Mouse (Mus musculus): ENCODE measurements at regions not wholly inside any gene's neighbourhood (a gene's known extent, or its start where the extent isn't known, plus 50 kb on each side); places are given as distances from the start of the nearest gene placed in this dataset.

GRCm38 (mm10) chr13:58495390-58496073 is 92.4 kb upstream of the Hnrnpk start:
- Histone ChIP-seq H3K36me3 (no peaks in the 10 kb centered on the region), H3K27ac (no peak overlapping the region), H3K4me3 (replicated peaks) (no peak overlapping the region), H3K4me2 (no peak overlapping the region), H3K27me3 (replicated peaks) (no peaks in the 10 kb centered on the region), H3K9ac (no peak overlapping the region), H3K9me3 (no peaks in the 10 kb centered on the region), H3K4me1 (no peaks in the 10 kb centered on the region)
- no peak; the same call in 1 of the 2 replicates for ATAC-seq (ENCODE audit: insufficient read depth, low FRiP score, low read depth)
- WGBS = 73% methylated on average over 12 of the region's 12 CpGs

GRCm38 (mm10) chr13:58494726-58495125 is 91.6 kb upstream of the Hnrnpk start:
- Histone ChIP-seq H3K27ac (no peak overlapping the region), H3K27me3 (replicated peaks) (no peaks in the 10 kb centered on the region), H3K4me2 (no peak overlapping the region), H3K9me3 (no peaks in the 10 kb centered on the region), H3K36me3 (no peaks in the 10 kb centered on the region), H3K4me3 (replicated peaks) (no peak overlapping the region), H3K9ac (no peak overlapping the region), H3K4me1 (no peaks in the 10 kb centered on the region)
- WGBS = 44% methylated on average over 5 of the region's 5 CpGs
- no peak for ATAC-seq (ENCODE audit: insufficient read depth, low FRiP score, low read depth)

GRCm38 (mm10) chr13:58490829-58491228 is 87.7 kb upstream of the Hnrnpk start:
- no peaks in the 10 kb centered on the region for H3K9me3 ChIP-seq
- H3K27me3 ChIP-seq (replicated peaks) = no peaks in the 10 kb centered on the region
- no peak overlapping the region for H3K4me3 ChIP-seq (replicated peaks)
- no peaks in the 10 kb centered on the region for H3K36me3 ChIP-seq
- no peaks in the 10 kb centered on the region for H3K4me1 ChIP-seq
- no peak overlapping the region for H3K27ac ChIP-seq
- no peak for ATAC-seq (ENCODE audit: insufficient read depth, low FRiP score, low read depth)
- 58% methylated on average over 8 of the region's 8 CpGs for WGBS
- no peak overlapping the region for H3K4me2 ChIP-seq
- no peak overlapping the region for H3K9ac ChIP-seq

GRCm38 (mm10) chr13:58485011-58485410 is 81.9 kb upstream of the Hnrnpk start:
- Histone ChIP-seq H3K27me3 (replicated peaks) (no peaks in the 10 kb centered on the region), H3K4me1 (no peaks in the 10 kb centered on the region), H3K27ac (no peak overlapping the region), H3K9me3 (no peaks in the 10 kb centered on the region), H3K9ac (no peak overlapping the region), H3K36me3 (no peaks in the 10 kb centered on the region), H3K4me2 (no peak overlapping the region), H3K4me3 (replicated peaks) (no peak overlapping the region)
- 70% methylated on average over 10 of the region's 10 CpGs for WGBS
- ATAC-seq (ENCODE audit: insufficient read depth, low FRiP score, low read depth) = no peak

- WGBS = 64% methylated on average over 9 of the region's 9 CpGs
- Histone ChIP-seq H3K9me3 (no peaks in the 10 kb centered on the region), H3K4me1 (no peaks in the 10 kb centered on the region), H3K27me3 (replicated peaks) (no peaks in the 10 kb centered on the region), H3K36me3 (no peaks in the 10 kb centered on the region), H3K27ac (no peak overlapping the region), H3K4me3 (replicated peaks) (no peak overlapping the region), H3K4me2 (no peak overlapping the region), H3K9ac (no peak overlapping the region)
- no peak for ATAC-seq (ENCODE audit: insufficient read depth, low FRiP score, low read depth)
These were observed 79.6 kb upstream of the Hnrnpk start for GRCm38 (mm10) chr13:58482701-58483100.

- no peaks in the 10 kb centered on the region for H3K9me3 ChIP-seq
- WGBS = 79% methylated on average over 10 of the region's 10 CpGs
- no peaks in the 10 kb centered on the region for H3K27me3 ChIP-seq (replicated peaks)
- H3K4me3 ChIP-seq (replicated peaks) = no peak overlapping the region
- no peak for ATAC-seq (ENCODE audit: insufficient read depth, low FRiP score, low read depth)
- no peak overlapping the region for H3K4me2 ChIP-seq
- H3K9ac ChIP-seq = no peak overlapping the region
- H3K36me3 ChIP-seq = no peaks in the 10 kb centered on the region
- no peak overlapping the region for H3K27ac ChIP-seq
- no peaks in the 10 kb centered on the region for H3K4me1 ChIP-seq
These were observed 77.9 kb upstream of the Hnrnpk start for GRCm38 (mm10) chr13:58480928-58481598.

GRCm38 (mm10) chr13:58480388-58480927 is 77.3 kb upstream of the Hnrnpk start:
- WGBS = 85% methylated on average over 8 of the region's 8 CpGs

GRCm38 (mm10) chr13:58478438-58478837 is 75.3 kb upstream of the Hnrnpk start:
- Histone ChIP-seq H3K4me2 (no peak overlapping the region), H3K9me3 (no peaks in the 10 kb centered on the region), H3K27ac (no peak overlapping the region), H3K36me3 (no peaks in the 10 kb centered on the region), H3K9ac (no peak overlapping the region), H3K27me3 (replicated peaks) (no peaks in the 10 kb centered on the region), H3K4me1 (no peaks in the 10 kb centered on the region), H3K4me3 (replicated peaks) (no peak overlapping the region)
- no peak for ATAC-seq (ENCODE audit: insufficient read depth, low FRiP score, low read depth)
- WGBS = 51% methylated on average over 5 of the region's 5 CpGs

More at GRCm38 (mm10) chr13:58480388-58480927, 77.3 kb upstream of the Hnrnpk start:
- no peak overlapping the region for H3K4me3 ChIP-seq (replicated peaks)
- ATAC-seq (ENCODE audit: insufficient read depth, low FRiP score, low read depth) = no peak
- H3K4me2 ChIP-seq = no peak overlapping the region
- H3K9ac ChIP-seq = no peak overlapping the region
- H3K9me3 ChIP-seq = no peaks in the 10 kb centered on the region
- no peaks in the 10 kb centered on the region for H3K4me1 ChIP-seq
- H3K27me3 ChIP-seq (replicated peaks) = no peaks in the 10 kb centered on the region
- no peaks in the 10 kb centered on the region for H3K36me3 ChIP-seq
- no peak overlapping the region for H3K27ac ChIP-seq

- no peak overlapping the region for H3K9ac ChIP-seq
These were observed 74.1 kb upstream of the Hnrnpk start for GRCm38 (mm10) chr13:58477253-58477652.

GRCm38 (mm10) chr13:58476033-58476830 is 73.1 kb upstream of the Hnrnpk start:
- ATAC-seq (ENCODE audit: insufficient read depth, low FRiP score, low read depth) = no peak
- no peak overlapping the region for H3K4me3 ChIP-seq (replicated peaks)
- H3K36me3 ChIP-seq = no peaks in the 10 kb centered on the region
- H3K27me3 ChIP-seq (replicated peaks) = peaks cover 10% of the 10 kb centered on the region
- 33% methylated on average over 9 of the region's 9 CpGs for WGBS
- no peak overlapping the region for H3K27ac ChIP-seq
- no peaks in the 10 kb centered on the region for H3K9me3 ChIP-seq
- H3K4me2 ChIP-seq = no peak overlapping the region
- H3K9ac ChIP-seq = no peak overlapping the region
- H3K4me1 ChIP-seq = peaks cover 2% of the 10 kb centered on the region; the same call in 1 of the 2 replicates

More at GRCm38 (mm10) chr13:58477253-58477652, 74.1 kb upstream of the Hnrnpk start:
- no peaks in the 10 kb centered on the region for H3K36me3 ChIP-seq
- H3K9me3 ChIP-seq = no peaks in the 10 kb centered on the region
- H3K4me1 ChIP-seq = no peaks in the 10 kb centered on the region
- H3K4me3 ChIP-seq (replicated peaks) = no peak overlapping the region
- peaks cover 4% of the 10 kb centered on the region for H3K27me3 ChIP-seq (replicated peaks)
- no peak overlapping the region for H3K4me2 ChIP-seq
- no peak for ATAC-seq (ENCODE audit: insufficient read depth, low FRiP score, low read depth)
- WGBS = 88% methylated on average over 6 of the region's 6 CpGs
- H3K27ac ChIP-seq = no peak overlapping the region

GRCm38 (mm10) chr13:58475495-58475894 is 72.4 kb upstream of the Hnrnpk start:
- Histone ChIP-seq H3K4me3 (replicated peaks) (no peak overlapping the region), H3K27me3 (replicated peaks) (peaks cover 10% of the 10 kb centered on the region), H3K4me1 (peaks cover 2% of the 10 kb centered on the region; the same call in 1 of the 2 replicates), H3K9ac (no peak overlapping the region), H3K4me2 (no peak overlapping the region), H3K9me3 (no peaks in the 10 kb centered on the region), H3K36me3 (no peaks in the 10 kb centered on the region), H3K27ac (no peak overlapping the region)
- ATAC-seq (ENCODE audit: insufficient read depth, low FRiP score, low read depth) = peak; percentile 84
- WGBS = 40% methylated on average over 6 of the region's 6 CpGs

GRCm38 (mm10) chr13:58472455-58472854 is 69.3 kb upstream of the Hnrnpk start:
- ATAC-seq (ENCODE audit: insufficient read depth, low FRiP score, low read depth) = no peak
- Histone ChIP-seq H3K36me3 (no peaks in the 10 kb centered on the region), H3K27me3 (replicated peaks) (peaks cover 10% of the 10 kb centered on the region), H3K4me3 (replicated peaks) (no peak overlapping the region), H3K4me1 (peaks cover 2% of the 10 kb centered on the region; the same call in 1 of the 2 replicates), H3K4me2 (no peak overlapping the region), H3K27ac (no peak overlapping the region), H3K9ac (no peak overlapping the region), H3K9me3 (no peaks in the 10 kb centered on the region)
- WGBS = 76% methylated on average over 14 of the region's 14 CpGs
